Mouse (Mus musculus): ENCODE results near the gene Map4k5.

DNA sequence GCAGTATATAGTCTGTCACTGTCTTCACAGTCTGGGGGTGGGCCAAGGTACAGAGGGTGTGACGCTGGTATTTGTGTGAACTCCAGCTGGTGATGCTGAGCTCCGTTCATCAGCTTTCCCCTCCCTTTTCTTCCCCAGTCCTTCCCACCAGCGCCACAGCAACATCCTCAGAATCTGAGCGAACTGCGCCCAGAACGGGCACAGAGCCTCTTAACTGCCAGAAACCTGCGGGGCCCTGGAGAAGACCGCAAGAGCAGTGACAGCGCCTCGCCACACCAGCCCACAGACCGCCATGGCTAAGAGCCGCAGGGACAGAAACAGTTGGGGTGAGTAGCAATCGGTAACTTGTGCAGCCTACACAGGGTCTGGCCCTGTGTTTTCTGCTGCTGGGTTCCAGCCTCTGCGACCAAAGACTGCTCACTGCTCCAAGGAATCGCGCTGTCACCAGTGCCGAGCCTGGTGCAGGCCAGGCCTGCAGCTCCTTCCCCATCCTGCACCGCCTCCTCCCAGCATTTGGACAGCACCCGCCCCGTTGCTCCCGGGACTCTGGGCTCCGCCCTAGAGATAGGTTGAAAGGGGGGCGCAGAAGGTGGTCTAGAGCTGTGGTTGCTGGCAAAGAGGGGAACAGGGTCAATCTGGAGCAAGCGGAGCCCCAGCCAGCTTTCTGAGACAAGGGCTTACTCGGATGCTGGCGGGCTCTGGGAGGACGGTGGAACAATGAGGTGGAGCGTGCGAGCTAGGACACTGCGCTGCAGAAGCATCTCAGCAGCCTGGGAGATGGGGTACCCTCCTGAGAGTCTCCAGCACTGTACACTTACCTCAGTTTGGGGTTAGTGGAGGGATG is 14.9 kb upstream of the Map4k5 start:
- TF ChIP-seq CTCF (IDR thresholded peaks at IDR 0.05; ENCODE audit: low read depth, low read length) (no peak), POLR2A (IDR thresholded peaks at IDR 0.05; ENCODE audit: insufficient read depth, low read length) (no peak)

Data from ES-Bruce4 (cell line).